Mouse (Mus musculus): ENCODE measurements around the gene Aoc1. TPM values are rescaled to one million over a fixed set of nuclear protein-coding genes. Genes with fewer than 3 reads are reported as not detected.

Aoc1 gene
- polyA plus RNA-seq (2015; fragmentation: Nextera tagmentation; extraction: Ambion mirVana) = 51.9 and 71.5 TPM in 2 replicates

DNA sequence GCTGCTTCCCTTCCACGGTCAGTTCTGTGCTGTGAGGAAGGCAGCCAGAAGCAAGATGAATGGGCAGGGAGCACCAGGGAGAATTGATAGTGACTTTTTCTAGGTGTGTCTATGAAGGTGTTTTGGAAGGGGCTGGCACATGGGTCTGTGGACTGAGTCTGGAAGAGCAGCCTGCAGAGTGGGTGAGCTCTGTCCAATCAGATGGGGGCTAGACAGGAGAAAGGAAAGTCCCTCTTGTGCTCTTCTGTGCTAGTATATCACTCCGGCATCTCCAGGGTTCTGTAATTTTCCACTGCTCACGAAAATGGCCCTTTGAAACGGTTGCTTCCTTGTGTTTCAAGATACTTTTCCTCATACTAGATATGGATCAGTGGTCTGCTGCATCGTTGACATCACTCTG is at the start of gene Aoc1:
Gene Aoc1, plus strand, starts transcription at position 301 of the 400 bp plus-strand sequence.
- Histone ChIP-seq H3K4me1 (ENCODE audit: control insufficient read depth, insufficient read depth, low read length) (peaks cover 10% of the 10 kb centered on the region; the same call in 1 of the 2 replicates), H3K36me3 (ENCODE audit: control insufficient read depth, insufficient read depth, low read length) (no peaks in the 10 kb centered on the region), H3K4me2 (ENCODE audit: low read depth, low read length) (no peak within 1 kb of the TSS), H3K9me3 (ENCODE audit: control insufficient read depth, low read length) (no peaks in the 10 kb centered on the region), H3K4me3 (ENCODE audit: low read length) (no peak within 1 kb of the TSS), H3K27me3 (replicated peaks; ENCODE audit: control insufficient read depth, insufficient read depth, low read length) (no peaks in the 10 kb centered on the region), H3K27ac (ENCODE audit: low read length) (peak within 1 kb of the TSS; percentile 42; the same call in 1 of the 2 replicates), H3K9ac (ENCODE audit: low read depth, low read length) (no peak within 1 kb of the TSS)
- ATAC-seq = no peak
- 72% methylated on average over 5 of the region's 5 CpGs for WGBS

DNA sequence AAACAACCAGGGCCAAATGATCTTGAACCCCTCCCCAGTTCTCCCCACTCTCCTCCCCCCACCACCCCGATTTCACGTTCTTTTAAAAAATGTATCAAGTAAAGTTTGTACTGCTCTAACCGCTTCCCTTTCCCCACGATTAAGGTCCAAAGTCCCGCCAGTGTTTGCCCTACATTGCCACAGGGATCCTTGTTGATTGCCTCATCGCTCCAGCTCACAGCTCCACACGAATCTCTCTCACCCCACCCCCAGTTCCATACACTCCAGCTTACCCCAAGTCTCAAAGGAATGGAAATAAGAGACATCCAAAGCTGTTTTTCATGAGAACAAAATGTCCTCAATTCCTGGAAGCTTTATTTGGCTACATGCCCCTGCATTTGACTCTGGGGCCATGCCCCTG is 47.7 kb upstream of the Aoc1 start:
- WGBS = 53% methylated on average over 7 of the region's 7 CpGs
- H3K9ac ChIP-seq (ENCODE audit: low read depth, low read length) = no peak overlapping the region

DNA sequence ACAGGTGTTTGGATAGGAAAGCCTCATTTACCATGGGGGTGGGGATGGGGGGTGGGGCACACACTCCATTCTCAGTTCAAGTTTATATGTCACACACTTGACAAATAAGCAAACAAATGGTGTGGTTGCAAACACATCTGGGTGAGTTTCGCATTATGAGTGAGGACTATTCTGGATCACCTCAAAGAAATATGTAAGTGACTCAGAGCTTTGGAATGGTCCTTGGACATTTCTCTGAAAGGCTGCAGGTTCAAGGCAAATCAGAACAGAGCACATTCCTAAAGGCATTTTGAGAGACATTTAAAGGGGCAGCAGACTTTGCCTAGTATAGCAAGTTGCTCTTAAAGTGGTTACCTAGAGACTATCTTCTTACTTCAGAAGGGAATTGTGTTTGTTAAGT is 43.7 kb upstream of the Aoc1 start:
- Histone ChIP-seq H3K27ac (ENCODE audit: low read length) (no peak overlapping the region), H3K4me2 (ENCODE audit: low read depth, low read length) (no peak overlapping the region), H3K4me3 (ENCODE audit: low read length) (no peak overlapping the region), H3K36me3 (ENCODE audit: control insufficient read depth, insufficient read depth, low read length) (peaks cover 18% of the 10 kb centered on the region), H3K27me3 (replicated peaks; ENCODE audit: control insufficient read depth, insufficient read depth, low read length) (no peaks in the 10 kb centered on the region), H3K4me1 (ENCODE audit: control insufficient read depth, insufficient read depth, low read length) (peaks cover 12% of the 10 kb centered on the region; the same call in 1 of the 2 replicates), H3K9me3 (ENCODE audit: control insufficient read depth, low read length) (no peaks in the 10 kb centered on the region), H3K9ac (ENCODE audit: low read depth, low read length) (no peak overlapping the region)
- 59% methylated on average over 1 of the region's 1 CpGs for WGBS
- ATAC-seq = no peak

More for the DNA sequence above, 47.7 kb upstream of the Aoc1 start:
- Histone ChIP-seq H3K27ac (ENCODE audit: low read length) (no peak overlapping the region), H3K36me3 (ENCODE audit: control insufficient read depth, insufficient read depth, low read length) (no peaks in the 10 kb centered on the region), H3K4me3 (ENCODE audit: low read length) (no peak overlapping the region), H3K4me1 (ENCODE audit: control insufficient read depth, insufficient read depth, low read length) (peaks cover 19% of the 10 kb centered on the region; the same call in 1 of the 2 replicates), H3K4me2 (ENCODE audit: low read depth, low read length) (peak overlapping the region; percentile 27; the same call in 1 of the 2 replicates), H3K9me3 (ENCODE audit: control insufficient read depth, low read length) (no peaks in the 10 kb centered on the region), H3K27me3 (replicated peaks; ENCODE audit: control insufficient read depth, insufficient read depth, low read length) (no peaks in the 10 kb centered on the region)
- peak; percentile 90 for ATAC-seq

DNA sequence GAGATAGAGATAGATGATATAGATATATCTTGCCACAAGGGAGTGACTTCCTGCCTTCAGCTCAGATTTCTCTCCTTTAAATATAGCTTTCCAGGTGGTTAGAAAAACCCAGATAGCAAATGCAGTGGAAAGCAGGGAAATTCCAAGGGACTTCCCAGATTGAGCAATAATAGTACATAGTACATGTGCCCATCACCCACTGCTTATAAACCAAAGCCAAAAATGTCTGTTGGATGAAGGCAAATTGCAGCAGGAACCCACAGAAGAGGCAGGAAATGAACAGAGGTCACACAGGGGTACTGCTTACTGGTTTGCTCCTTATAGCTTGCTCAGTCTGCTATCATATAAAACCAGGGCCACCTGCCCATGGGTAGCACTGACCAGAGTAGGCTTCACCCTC is 43.0 kb upstream of the Aoc1 start:
- H3K27me3 ChIP-seq (replicated peaks; ENCODE audit: control insufficient read depth, insufficient read depth, low read length) = no peaks in the 10 kb centered on the region
- H3K4me1 ChIP-seq (ENCODE audit: control insufficient read depth, insufficient read depth, low read length) = peaks cover 9% of the 10 kb centered on the region; the same call in 1 of the 2 replicates
- no peak overlapping the region for H3K4me3 ChIP-seq (ENCODE audit: low read length)
- no peaks in the 10 kb centered on the region for H3K9me3 ChIP-seq (ENCODE audit: control insufficient read depth, low read length)
- H3K27ac ChIP-seq (ENCODE audit: low read length) = peak overlapping the region; percentile 23; the same call in 1 of the 2 replicates
- H3K36me3 ChIP-seq (ENCODE audit: control insufficient read depth, insufficient read depth, low read length) = peaks cover 24% of the 10 kb centered on the region
- H3K4me2 ChIP-seq (ENCODE audit: low read depth, low read length) = no peak overlapping the region
- no peak for ATAC-seq
- no peak overlapping the region for H3K9ac ChIP-seq (ENCODE audit: low read depth, low read length)

DNA sequence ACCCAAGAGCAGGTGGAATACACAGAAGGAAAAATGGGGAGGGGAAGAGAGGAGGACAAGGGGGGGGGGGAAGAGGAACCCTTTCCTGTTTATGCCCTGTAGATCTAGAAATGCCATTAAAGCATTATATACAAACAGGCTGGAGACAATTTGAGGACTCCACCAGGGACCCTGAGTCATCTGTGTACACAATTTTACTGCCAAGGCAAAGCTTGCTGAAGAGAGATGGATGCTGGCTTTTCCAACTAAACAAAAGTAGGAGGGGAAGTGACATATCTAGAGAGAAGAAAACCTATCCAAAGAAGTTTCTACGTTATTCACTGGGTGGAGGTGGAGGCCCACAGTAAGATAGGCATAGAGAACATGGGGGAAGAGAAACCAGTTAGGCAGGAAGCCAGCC is 42.5 kb upstream of the Aoc1 start:
- H3K36me3 ChIP-seq (ENCODE audit: control insufficient read depth, insufficient read depth, low read length) = peaks cover 30% of the 10 kb centered on the region
- WGBS = 17% methylated on average over 1 of the region's 1 CpGs
- no peaks in the 10 kb centered on the region for H3K27me3 ChIP-seq (replicated peaks; ENCODE audit: control insufficient read depth, insufficient read depth, low read length)
- H3K4me2 ChIP-seq (ENCODE audit: low read depth, low read length) = no peak overlapping the region
- ATAC-seq = 0 out of 2 replicates have a peak, but pooled peaks have one; percentile 29
- H3K27ac ChIP-seq (ENCODE audit: low read length) = peak overlapping the region; percentile 23; the same call in 1 of the 2 replicates
- H3K4me3 ChIP-seq (ENCODE audit: low read length) = no peak overlapping the region
- no peaks in the 10 kb centered on the region for H3K9me3 ChIP-seq (ENCODE audit: control insufficient read depth, low read length)
- H3K9ac ChIP-seq (ENCODE audit: low read depth, low read length) = no peak overlapping the region
- H3K4me1 ChIP-seq (ENCODE audit: control insufficient read depth, insufficient read depth, low read length) = peaks cover 6% of the 10 kb centered on the region; the same call in 1 of the 2 replicates

DNA sequence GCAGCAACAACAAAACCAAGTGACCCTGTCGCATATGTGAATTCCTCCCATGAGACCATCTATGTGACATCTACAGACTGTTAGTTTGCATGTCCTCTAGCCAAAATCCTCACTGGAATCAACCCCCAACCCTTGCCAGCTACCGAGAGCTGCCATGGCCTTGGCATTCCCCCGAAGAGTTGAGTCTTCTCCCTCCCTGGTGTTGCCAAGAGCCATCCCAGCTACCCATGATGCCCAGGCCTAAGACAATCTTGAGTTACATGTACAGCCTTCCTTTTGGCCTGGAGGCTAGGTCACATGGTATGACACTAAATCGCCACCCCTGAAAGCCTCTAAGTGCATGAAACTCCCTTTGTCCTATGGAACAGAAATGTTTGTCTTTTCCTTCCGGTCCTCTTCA is 41.6 kb upstream of the Aoc1 start:
- peaks cover 39% of the 10 kb centered on the region for H3K36me3 ChIP-seq (ENCODE audit: control insufficient read depth, insufficient read depth, low read length)
- H3K27ac ChIP-seq (ENCODE audit: low read length) = 0 out of 2 replicates have a peak overlapping the region, but pooled peaks have one; percentile 1
- H3K9ac ChIP-seq (ENCODE audit: low read depth, low read length) = no peak overlapping the region
- H3K4me1 ChIP-seq (ENCODE audit: control insufficient read depth, insufficient read depth, low read length) = peaks cover 5% of the 10 kb centered on the region; the same call in 1 of the 2 replicates
- WGBS = 84% methylated on average over 5 of the region's 5 CpGs
- H3K27me3 ChIP-seq (replicated peaks; ENCODE audit: control insufficient read depth, insufficient read depth, low read length) = no peaks in the 10 kb centered on the region
- no peak overlapping the region for H3K4me2 ChIP-seq (ENCODE audit: low read depth, low read length)
- no peaks in the 10 kb centered on the region for H3K9me3 ChIP-seq (ENCODE audit: control insufficient read depth, low read length)
- ATAC-seq = no peak
- no peak overlapping the region for H3K4me3 ChIP-seq (ENCODE audit: low read length)

DNA sequence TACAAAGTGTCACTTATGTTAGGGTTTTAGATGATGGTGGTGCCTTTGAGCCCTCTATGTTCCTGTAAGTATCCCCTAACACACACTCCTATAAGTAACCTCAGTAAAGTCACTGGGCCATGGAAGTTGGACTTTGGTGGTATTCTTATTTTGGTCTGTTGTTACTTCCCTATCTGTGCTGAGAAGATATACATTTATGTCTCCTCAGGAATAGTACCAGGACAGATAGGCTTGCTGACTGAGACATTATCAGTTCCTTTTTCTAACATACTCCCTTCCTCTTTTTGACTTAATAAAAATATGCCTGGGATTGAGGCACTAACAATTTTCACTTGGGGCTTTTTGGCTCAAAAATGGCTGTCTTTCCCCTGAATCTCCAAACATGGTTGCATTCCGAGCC is 40.3 kb upstream of the Aoc1 start:
- Histone ChIP-seq H3K4me1 (ENCODE audit: control insufficient read depth, insufficient read depth, low read length) (peaks cover 5% of the 10 kb centered on the region; the same call in 1 of the 2 replicates), H3K36me3 (ENCODE audit: control insufficient read depth, insufficient read depth, low read length) (peaks cover 48% of the 10 kb centered on the region), H3K9ac (ENCODE audit: low read depth, low read length) (no peak overlapping the region), H3K27me3 (replicated peaks; ENCODE audit: control insufficient read depth, insufficient read depth, low read length) (no peaks in the 10 kb centered on the region), H3K4me3 (ENCODE audit: low read length) (no peak overlapping the region), H3K9me3 (ENCODE audit: control insufficient read depth, low read length) (no peaks in the 10 kb centered on the region), H3K27ac (ENCODE audit: low read length) (no peak overlapping the region), H3K4me2 (ENCODE audit: low read depth, low read length) (no peak overlapping the region)
- 86% methylated on average over 1 of the region's 1 CpGs for WGBS
- ATAC-seq = no peak

DNA sequence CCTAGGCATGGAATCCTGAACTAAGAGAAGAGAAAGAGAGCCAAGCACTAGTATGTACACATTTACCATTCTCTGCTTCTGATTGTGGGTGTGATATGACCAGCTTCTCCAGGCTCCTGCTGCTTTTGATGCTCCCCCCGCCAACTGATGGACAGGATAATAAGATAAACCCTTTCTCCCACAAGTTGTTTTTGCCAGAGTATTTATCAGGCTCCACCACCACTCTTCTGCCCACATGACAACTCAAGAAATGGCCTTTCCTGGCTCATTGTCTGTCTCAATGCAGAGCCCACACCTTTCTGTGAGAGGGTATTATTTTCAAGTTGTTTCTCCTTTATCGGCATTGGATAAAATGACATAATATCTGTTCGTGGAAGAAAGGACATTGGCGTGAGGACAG is 39.2 kb upstream of the Aoc1 start:
- peaks cover 56% of the 10 kb centered on the region for H3K36me3 ChIP-seq (ENCODE audit: control insufficient read depth, insufficient read depth, low read length)
- no peak for ATAC-seq
- H3K27me3 ChIP-seq (replicated peaks; ENCODE audit: control insufficient read depth, insufficient read depth, low read length) = no peaks in the 10 kb centered on the region
- 96% methylated on average over 4 of the region's 4 CpGs for WGBS
- H3K4me3 ChIP-seq (ENCODE audit: low read length) = no peak overlapping the region
- no peak overlapping the region for H3K27ac ChIP-seq (ENCODE audit: low read length)
- H3K4me2 ChIP-seq (ENCODE audit: low read depth, low read length) = no peak overlapping the region
- H3K9me3 ChIP-seq (ENCODE audit: control insufficient read depth, low read length) = no peaks in the 10 kb centered on the region
- H3K9ac ChIP-seq (ENCODE audit: low read depth, low read length) = no peak overlapping the region
- peaks cover 12% of the 10 kb centered on the region for H3K4me1 ChIP-seq (ENCODE audit: control insufficient read depth, insufficient read depth, low read length)

DNA sequence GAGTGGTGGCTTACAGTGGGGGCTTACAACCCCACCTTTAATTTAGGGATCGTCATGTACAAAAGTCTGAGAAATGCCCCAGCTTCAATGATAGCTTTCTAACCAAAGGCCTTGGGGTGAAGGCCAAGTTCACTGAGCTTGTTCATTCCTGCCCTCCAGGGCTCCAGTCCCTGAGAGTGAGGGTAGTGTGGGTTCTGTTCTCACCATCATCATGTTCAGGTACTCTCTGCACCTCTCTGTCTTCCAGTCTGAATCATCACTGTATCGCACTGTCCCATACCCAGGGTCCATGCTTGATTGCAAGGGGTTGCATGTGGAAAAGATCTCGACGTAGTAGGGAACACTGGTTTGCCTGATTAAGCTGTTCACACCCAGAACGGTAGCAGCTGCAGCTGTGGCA is 37.5 kb upstream of the Aoc1 start:
- peaks cover 56% of the 10 kb centered on the region for H3K36me3 ChIP-seq (ENCODE audit: control insufficient read depth, insufficient read depth, low read length)
- no peaks in the 10 kb centered on the region for H3K9me3 ChIP-seq (ENCODE audit: control insufficient read depth, low read length)
- H3K4me2 ChIP-seq (ENCODE audit: low read depth, low read length) = no peak overlapping the region
- H3K9ac ChIP-seq (ENCODE audit: low read depth, low read length) = no peak overlapping the region
- no peak overlapping the region for H3K27ac ChIP-seq (ENCODE audit: low read length)
- H3K4me1 ChIP-seq (ENCODE audit: control insufficient read depth, insufficient read depth, low read length) = peaks cover 21% of the 10 kb centered on the region
- WGBS = 89% methylated on average over 5 of the region's 5 CpGs
- no peaks in the 10 kb centered on the region for H3K27me3 ChIP-seq (replicated peaks; ENCODE audit: control insufficient read depth, insufficient read depth, low read length)
- H3K4me3 ChIP-seq (ENCODE audit: low read length) = no peak overlapping the region
- ATAC-seq = no peak

DNA sequence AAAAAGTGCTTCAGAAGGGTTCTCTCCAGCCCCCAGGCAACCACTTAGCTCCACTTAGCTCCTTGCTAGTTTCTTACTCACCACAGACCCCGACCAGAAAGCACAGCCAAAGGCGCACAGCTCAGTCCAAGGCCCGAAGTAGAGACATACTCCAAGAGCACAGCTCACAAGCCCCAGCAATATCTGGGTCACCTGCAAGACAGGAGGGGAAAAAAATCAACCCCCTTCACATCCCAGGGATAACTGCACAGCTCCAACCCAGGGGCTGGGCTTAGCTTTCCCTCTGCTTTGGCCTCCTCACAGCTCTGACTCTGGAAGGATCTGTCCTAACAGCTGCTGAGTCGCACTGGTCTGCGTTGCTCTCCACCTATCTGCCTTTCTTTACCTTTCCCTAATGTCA is 36.5 kb upstream of the Aoc1 start:
- no peak overlapping the region for H3K4me3 ChIP-seq (ENCODE audit: low read length)
- 87% methylated on average over 5 of the region's 5 CpGs for WGBS
- peaks cover 21% of the 10 kb centered on the region for H3K4me1 ChIP-seq (ENCODE audit: control insufficient read depth, insufficient read depth, low read length)
- H3K27ac ChIP-seq (ENCODE audit: low read length) = no peak overlapping the region
- no peaks in the 10 kb centered on the region for H3K27me3 ChIP-seq (replicated peaks; ENCODE audit: control insufficient read depth, insufficient read depth, low read length)
- peaks cover 56% of the 10 kb centered on the region for H3K36me3 ChIP-seq (ENCODE audit: control insufficient read depth, insufficient read depth, low read length)
- no peak overlapping the region for H3K4me2 ChIP-seq (ENCODE audit: low read depth, low read length)
- no peaks in the 10 kb centered on the region for H3K9me3 ChIP-seq (ENCODE audit: control insufficient read depth, low read length)
- no peak for ATAC-seq
- H3K9ac ChIP-seq (ENCODE audit: low read depth, low read length) = no peak overlapping the region
